Mouse (Mus musculus) lung, embryonic 14.5 days (tissue): ENCODE measurements around the gene C2cd3. TPM values are rescaled to one million over a fixed set of nuclear protein-coding genes. Genes with fewer than 3 reads are reported as not detected.
A peak's percentile ranks its signal among the peaks of the same experiment; 100 is the strongest.

Experiments
- ATAC-seq: fragments of 200-750 bp; cut with Nextera tagmentation; 2 replicates; pipeline ENCODE4 v1.8.0; 2017; ENCODE audit warnings: mild to moderate bottlenecking, moderate TSS enrichment, moderate library complexity; ENCODE audit not compliant: insufficient read depth
- DNase-seq: peaks from one replicate; pipeline ENCODE4 v3.0.0-alpha.2; 2015
- H3K27ac ChIP-seq: fragments of 300-500 bp; sonication (generic); 2 replicates; pipeline ENCODE4 v1.5.1; 2014; ENCODE audit warnings: low read depth, mild to moderate bottlenecking, moderate library complexity
- H3K27me3 ChIP-seq: fragments of 300-500 bp; sonication (generic); 2 replicates; pipeline ENCODE4 v1.6.1; 2014; ENCODE audit warnings: low read length, control low read depth; ENCODE audit not compliant: insufficient read depth
- H3K36me3 ChIP-seq: fragments of 300-500 bp; sonication (generic); 2 replicates; pipeline ENCODE4 v1.6.1; 2014; ENCODE audit warnings: control low read depth; ENCODE audit not compliant: insufficient read depth
- H3K4me1 ChIP-seq: fragments of 300-500 bp; sonication (generic); 2 replicates; pipeline ENCODE4 v1.6.1; 2014; ENCODE audit warnings: antibody characterized with exemption, control low read depth; ENCODE audit not compliant: insufficient read depth
- H3K4me2 ChIP-seq: fragments of 300-500 bp; sonication (generic); 2 replicates; pipeline ENCODE4 v1.6.1; 2014; ENCODE audit warnings: mild to moderate bottlenecking
- H3K4me3 ChIP-seq: fragments of 300-500 bp; sonication (generic); 2 replicates; pipeline ENCODE4 v1.5.1; 2014; ENCODE audit warnings: low read depth, low read length
- H3K9ac ChIP-seq: fragments of 300-500 bp; sonication (generic); 2 replicates; pipeline ENCODE4 v1.6.1; 2014
- H3K9me3 ChIP-seq: fragments of 300-500 bp; sonication (generic); 2 replicates; pipeline ENCODE4 v1.6.1; 2016; ENCODE audit warnings: low read depth, low read length, control low read depth
- CTCF ChIP-seq: IDR thresholded peaks from 2 replicates; pipeline ENCODE4 v1.5.1; 2016; ENCODE audit warnings: antibody characterized with exemption, low read depth
- WGBS: fragments of 180-500 bp; shearing (Covaris S2); extraction: QIAGEN DNeasy Blood & Tissue Kit; methylation state at CpG from one replicate; pipeline ENCODE4 v1.1.7; 2014; 5-methylcytosine and 5-hydroxymethylcytosine counted together
- polyA plus RNA-seq: library from polyadenylated mRNA; unstranded; fragments of >200 nt; fragmentation: Nextera tagmentation; extraction: Ambion mirVana; gene quantifications from 2 replicates; pipeline ENCODE4 v1.2.1, GENCODE M21; 2014

Gene C2cd3
- polyA plus RNA-seq, 1 experiment from 2014 or later, result 29.6 TPM

DNA sequence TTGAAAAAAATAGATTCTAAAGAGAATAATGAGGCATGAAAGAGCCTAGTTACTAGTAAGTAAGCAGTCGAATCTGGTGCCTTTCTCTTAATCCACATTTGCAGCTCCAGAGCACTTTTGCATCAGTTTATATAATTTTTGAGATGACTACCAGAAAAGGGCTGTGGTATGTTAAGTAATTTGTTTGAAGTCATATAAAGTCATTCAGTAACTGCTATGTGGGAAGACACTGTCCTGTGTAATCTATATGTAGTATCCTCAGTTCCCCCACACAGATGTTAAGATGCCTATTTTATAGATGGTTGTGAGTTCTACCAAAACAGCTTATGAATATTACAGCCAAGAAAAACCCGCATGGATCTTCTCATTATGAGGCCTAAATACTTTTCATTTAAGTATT lies 6.2 kb downstream of the C2cd3 start:
- no peak overlapping the region for H3K9ac ChIP-seq
- H3K27ac ChIP-seq, result no peak overlapping the region
- DNase-seq, result no peak
- H3K4me2 ChIP-seq, result no peak overlapping the region
- no peak for TF ChIP-seq CTCF
- no peaks in the 10 kb centered on the region for H3K27me3 ChIP-seq
- H3K4me1 ChIP-seq, result 0 out of 2 replicates have a peak, but pooled peaks cover 1% of the 10 kb centered on the region
- no peak overlapping the region for H3K4me3 ChIP-seq
- H3K36me3 ChIP-seq, result peaks cover 62% of the 10 kb centered on the region
- WGBS, result 83% methylated on average over 2 of the region's 2 CpGs
- H3K9me3 ChIP-seq, result no peaks in the 10 kb centered on the region
- no peak for ATAC-seq

DNA sequence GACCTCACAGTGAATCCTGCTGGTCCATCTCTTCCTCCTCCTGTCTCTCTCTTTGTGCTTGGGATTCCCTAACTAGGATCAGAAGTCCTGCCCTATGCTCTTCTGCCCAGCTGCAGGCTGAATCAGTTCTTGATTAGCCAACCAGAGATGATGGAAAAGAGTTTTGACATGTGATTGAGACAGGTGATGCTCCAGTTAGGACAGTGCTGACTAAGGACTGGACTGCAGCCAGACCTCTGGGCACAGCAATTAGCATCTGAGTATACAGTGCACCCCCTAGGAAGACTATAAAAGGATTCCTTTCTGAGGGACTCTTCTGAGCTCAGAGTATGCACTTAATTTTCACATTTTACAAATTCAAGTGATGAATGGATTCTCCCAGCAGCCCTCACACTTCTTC lies 9.1 kb downstream of the C2cd3 start:
- no peak for TF ChIP-seq CTCF
- H3K4me2 ChIP-seq, result no peak overlapping the region
- H3K36me3 ChIP-seq, result peaks cover 46% of the 10 kb centered on the region
- H3K9me3 ChIP-seq, result no peaks in the 10 kb centered on the region
- H3K4me1 ChIP-seq, result no peaks in the 10 kb centered on the region
- H3K4me3 ChIP-seq, result no peak overlapping the region
- H3K27me3 ChIP-seq, result no peaks in the 10 kb centered on the region
- DNase-seq (no peak), ATAC-seq (no peak)
- H3K27ac ChIP-seq, result no peak overlapping the region
- H3K9ac ChIP-seq, result no peak overlapping the region

DNA sequence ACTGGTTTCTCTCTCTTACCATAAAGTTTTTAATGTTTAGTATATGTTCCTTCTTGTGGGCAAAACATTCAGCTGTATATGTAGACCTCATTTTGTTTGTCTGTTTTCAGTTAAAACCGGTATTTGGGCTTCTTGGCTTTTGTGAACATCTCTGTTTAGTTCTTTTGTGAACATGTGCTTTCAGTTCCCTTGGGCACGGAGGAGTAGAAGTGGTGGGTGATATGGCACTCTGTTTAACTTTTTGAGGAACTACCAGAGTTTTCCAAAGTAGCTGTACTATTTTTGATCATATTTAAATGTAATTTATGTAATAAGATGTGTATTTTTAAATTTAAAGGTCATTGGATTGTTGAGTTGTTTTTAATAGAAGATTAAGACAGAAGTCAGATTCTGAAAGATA lies 11.2 kb downstream of the C2cd3 start:
- ATAC-seq (no peak), DNase-seq (no peak)
- 89% methylated on average over 2 of the region's 2 CpGs for WGBS
- Histone ChIP-seq H3K9ac (no peak overlapping the region), H3K27me3 (no peaks in the 10 kb centered on the region), H3K9me3 (no peaks in the 10 kb centered on the region), H3K4me3 (no peak overlapping the region), H3K4me2 (no peak overlapping the region), H3K36me3 (peaks cover 43% of the 10 kb centered on the region), H3K4me1 (no peaks in the 10 kb centered on the region), H3K27ac (no peak overlapping the region)
- TF ChIP-seq CTCF, result no peak

DNA sequence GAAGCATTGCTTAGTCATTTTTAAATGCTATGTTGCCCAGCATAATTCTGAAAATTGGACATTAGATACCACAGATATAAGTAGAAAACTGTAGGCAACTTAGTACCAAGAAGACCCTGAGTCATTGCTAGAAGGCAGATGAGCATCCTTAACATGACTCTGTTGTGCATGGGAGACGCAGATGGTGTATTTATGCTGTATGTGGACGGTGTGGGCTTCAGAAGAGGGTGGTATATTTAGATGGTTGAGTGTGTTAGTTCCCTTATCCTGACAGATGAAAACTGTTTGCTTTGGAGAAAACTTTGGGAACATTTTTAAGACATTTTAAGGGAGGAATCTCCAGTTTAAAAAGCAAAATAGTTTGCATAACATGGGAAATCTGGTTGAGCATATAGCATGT lies 16.1 kb downstream of the C2cd3 start:
- DNase-seq (no peak), ATAC-seq (no peak)
- H3K36me3 ChIP-seq, result peaks cover 38% of the 10 kb centered on the region
- H3K4me2 ChIP-seq, result no peak overlapping the region
- H3K27ac ChIP-seq, result no peak overlapping the region
- H3K27me3 ChIP-seq, result no peaks in the 10 kb centered on the region
- H3K4me1 ChIP-seq, result no peaks in the 10 kb centered on the region
- WGBS, result 97% methylated on average over 2 of the region's 2 CpGs
- no peaks in the 10 kb centered on the region for H3K9me3 ChIP-seq
- H3K4me3 ChIP-seq, result no peak overlapping the region
- no peak overlapping the region for H3K9ac ChIP-seq
- TF ChIP-seq CTCF, result no peak

DNA sequence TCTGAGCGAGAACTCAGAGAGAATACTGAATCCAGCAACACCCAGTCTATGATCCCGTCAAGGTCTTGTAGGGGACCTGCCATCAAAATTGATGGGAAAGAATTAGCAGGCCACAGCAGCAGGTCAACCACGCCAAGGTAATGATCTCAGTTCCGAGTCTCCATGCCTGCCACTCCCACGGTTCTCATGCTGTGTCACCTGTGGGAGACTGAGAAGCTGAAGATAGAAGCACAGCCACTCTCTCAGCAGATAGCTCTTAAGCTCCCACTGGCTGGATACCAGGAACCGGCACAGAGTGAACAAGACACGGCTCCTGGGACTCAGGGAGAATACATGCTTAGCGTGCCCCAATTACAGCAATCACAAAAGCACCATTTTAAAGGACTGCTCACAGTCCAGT lies 18.1 kb downstream of the C2cd3 start:
- Histone ChIP-seq H3K9ac (no peak overlapping the region), H3K27me3 (no peaks in the 10 kb centered on the region), H3K27ac (no peak overlapping the region), H3K9me3 (no peaks in the 10 kb centered on the region), H3K4me3 (no peak overlapping the region), H3K4me1 (no peaks in the 10 kb centered on the region), H3K36me3 (peaks cover 50% of the 10 kb centered on the region), H3K4me2 (no peak overlapping the region)
- TF ChIP-seq CTCF, result no peak
- DNase-seq (no peak), ATAC-seq (no peak)
- WGBS, result 84% methylated on average over 8 of the region's 8 CpGs

DNA sequence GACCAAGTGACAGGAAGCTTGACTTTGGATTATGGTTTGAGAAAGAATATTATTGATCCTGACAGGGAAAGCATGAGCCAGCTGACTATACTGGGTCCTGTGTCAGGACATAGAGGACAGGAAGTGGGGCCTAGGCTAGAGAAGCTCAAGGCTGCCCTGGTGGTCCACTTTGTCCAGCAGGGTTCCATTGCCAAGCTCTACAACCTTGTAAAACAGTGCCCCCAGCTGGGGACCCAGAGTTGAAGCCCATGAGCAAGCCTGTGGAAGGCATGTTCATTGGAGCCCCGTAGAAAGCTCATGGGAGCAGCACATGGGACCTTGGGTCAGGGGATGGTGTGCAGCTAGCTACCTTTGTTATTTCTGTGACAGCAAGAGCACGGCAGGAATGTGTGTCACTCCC lies 20.2 kb downstream of the C2cd3 start:
- Histone ChIP-seq H3K4me1 (no peaks in the 10 kb centered on the region), H3K27me3 (no peaks in the 10 kb centered on the region), H3K27ac (no peak overlapping the region), H3K4me3 (no peak overlapping the region), H3K4me2 (no peak overlapping the region), H3K36me3 (peaks cover 68% of the 10 kb centered on the region), H3K9ac (no peak overlapping the region), H3K9me3 (no peaks in the 10 kb centered on the region)
- TF ChIP-seq CTCF, result peak; percentile 38
- DNase-seq (peak; percentile 38), ATAC-seq (no peak)
- 85% methylated on average over 2 of the region's 2 CpGs for WGBS

DNA sequence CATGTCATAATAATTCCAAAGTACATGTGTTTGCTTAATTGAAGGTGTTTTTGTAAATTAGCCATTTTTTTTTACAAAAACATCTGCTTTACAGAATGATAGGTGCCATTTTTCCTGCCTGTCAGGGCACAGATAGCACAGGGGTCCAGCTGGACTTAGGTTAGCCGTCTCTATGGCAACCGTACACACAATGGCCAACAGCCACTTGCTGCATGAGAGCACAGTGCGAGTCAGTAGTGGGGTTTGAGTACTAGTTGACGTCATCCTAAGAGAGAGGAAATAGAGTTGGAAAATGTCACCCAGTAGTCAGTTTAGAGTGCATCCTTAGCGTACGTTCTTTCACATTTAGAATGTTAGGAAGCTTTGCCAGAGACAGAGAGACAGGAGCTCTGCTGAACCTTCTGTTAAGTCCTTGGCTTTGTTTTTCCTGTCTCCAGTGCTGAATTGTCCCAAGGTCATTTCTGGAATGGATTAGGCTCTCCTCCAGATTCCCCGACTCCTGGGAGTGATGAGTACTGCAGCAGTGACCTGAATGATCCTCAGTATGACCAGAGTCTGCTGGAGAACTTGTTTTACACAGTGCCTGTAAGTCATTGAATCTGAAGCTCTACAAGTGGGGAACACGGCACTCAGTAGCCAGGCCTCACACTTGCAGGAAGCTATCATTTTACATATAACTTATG lies 27.3 kb downstream of the C2cd3 start:
- H3K36me3 ChIP-seq, result peaks cover 64% of the 10 kb centered on the region
- no peak overlapping the region for H3K4me2 ChIP-seq
- 69% methylated on average over 8 of the region's 8 CpGs for WGBS
- DNase-seq (peak; percentile 4), ATAC-seq (no peak)
- no peaks in the 10 kb centered on the region for H3K4me1 ChIP-seq
- no peak overlapping the region for H3K9ac ChIP-seq
- TF ChIP-seq CTCF, result no peak
- no peaks in the 10 kb centered on the region for H3K9me3 ChIP-seq
- no peak overlapping the region for H3K4me3 ChIP-seq
- no peaks in the 10 kb centered on the region for H3K27me3 ChIP-seq
- H3K27ac ChIP-seq, result no peak overlapping the region
